Mouse (Mus musculus) embryo, embryonic 10 days (tissue): ENCODE results near the gene Zfp882.
"Not testable (repeated sequence)": the region's sequence is repeated elsewhere in the genome, so short reads cannot be mapped to it uniquely, and the experiment has no call there.

Experiments used
- DNase-seq: peaks from one replicate; pipeline ENCODE4 v3.0.0-alpha.2; 2015; ENCODE audit warnings: low spot score

Zfp882 gene

DNA sequence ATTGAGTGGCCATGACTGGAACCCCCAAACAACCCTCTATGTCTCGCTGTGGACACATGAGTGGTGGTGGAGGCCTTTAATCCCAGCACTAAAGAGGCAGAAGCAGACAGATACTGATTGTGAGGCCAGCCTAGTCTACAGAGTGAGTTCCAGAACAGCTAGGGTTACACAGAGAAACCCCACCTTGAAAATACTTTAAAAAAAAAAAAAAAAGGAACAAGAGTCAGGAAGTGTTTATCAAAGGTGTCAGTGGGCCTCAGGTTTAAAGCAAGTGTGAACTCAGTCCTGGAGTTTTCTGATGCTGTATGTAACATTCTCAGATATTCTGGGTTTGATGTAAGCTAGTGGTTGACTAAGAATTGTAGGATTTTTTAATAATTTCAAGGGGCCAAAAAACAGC is 44.1 kb downstream of the Zfp882 start:
- no peak for DNase-seq

DNA sequence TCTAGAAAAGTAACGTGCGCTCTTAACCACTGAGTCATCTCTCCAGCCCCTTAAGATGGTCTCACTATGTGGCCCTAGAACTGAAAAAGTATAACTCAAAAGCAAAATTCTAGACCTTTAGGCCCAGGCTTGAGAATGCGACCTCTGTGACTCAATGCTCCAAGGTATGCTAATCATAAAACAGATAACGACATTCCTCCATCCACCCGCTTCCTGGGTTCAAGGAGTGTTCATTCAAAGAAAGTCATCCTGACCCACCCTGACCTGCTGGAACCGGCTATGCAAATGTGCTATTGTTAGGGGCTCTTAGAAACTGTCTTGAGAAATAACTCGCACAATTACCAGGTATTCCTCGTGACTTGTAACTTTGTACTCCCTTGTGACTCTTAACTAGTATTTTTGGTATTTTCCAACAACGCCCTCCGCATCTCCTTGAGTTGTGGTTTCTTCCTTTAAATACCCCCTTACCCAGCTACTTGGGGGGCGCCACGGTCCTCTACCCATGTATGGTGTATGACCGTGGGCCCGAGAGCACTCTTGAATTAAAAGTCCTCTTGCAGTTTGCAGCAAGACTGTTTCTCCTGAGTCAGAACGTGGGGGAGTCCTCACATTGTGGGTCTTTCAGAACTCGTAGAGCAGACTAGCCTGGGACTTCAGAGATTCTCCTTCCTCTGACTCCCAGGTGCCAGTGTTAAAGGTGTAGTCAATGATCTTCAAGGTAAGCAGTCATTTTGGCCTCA is 44.7 kb downstream of the Zfp882 start:
- not testable (repeated sequence) for DNase-seq

DNA sequence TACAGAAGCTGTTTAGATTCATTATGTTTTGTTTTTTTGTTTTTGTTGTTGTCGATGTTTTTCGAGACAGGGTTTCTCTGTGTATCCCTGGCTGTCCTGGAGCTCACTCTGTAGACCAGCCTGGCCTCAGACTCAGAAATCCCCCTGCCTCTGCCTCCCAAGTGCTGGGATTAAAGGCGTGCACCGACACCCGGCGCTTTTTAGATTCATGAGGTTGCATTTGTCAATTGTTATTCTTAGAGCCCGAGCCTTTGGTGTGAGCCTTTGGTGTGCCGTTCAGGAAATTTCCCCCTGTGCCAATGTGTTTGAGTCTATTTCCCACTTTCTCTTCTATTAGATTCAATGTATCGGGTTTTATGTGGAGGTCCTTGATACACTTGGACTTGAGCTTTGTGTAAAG is 46.3 kb downstream of the Zfp882 start:
- DNase-seq, result no peak

DNA sequence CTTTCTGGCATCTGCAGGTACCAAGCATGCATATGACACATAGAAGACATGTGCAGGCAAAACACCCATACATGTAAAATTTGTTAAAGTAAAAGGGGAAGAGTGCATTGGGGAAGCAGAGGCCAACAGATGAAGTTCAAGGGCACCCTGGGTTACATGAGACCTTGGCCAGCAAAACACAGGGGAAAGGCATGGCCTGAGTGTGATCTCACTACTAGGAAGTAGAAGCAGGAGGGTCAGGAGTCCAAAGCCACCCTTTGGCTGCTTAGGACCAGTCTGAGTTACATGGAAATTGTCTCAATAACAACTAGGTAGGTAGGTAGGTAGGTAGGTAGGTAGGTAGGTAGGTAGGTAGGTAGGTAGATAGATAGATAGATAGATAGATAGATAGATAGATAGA is 52.1 kb downstream of the Zfp882 start:
- DNase-seq, result no peak

DNA sequence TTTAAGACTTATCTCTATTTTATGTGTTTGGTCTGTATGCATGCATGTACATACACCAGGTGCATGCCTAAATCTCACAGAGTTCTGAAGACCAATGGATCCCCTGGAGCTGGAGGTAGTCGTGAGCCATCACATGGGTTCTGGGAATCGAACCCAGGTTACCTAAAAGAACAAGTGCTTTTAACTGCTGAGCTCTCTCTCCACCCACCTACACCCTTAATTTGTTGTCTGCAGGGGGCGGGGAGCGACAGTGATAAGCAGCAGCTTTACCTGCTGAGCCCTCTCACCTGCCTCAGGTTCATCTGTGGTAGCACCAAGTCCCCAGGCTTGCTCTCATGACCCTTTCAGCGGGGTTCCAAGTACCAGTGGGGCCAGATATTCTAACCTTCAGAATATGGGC is 53.4 kb downstream of the Zfp882 start:
- no peak for DNase-seq

DNA sequence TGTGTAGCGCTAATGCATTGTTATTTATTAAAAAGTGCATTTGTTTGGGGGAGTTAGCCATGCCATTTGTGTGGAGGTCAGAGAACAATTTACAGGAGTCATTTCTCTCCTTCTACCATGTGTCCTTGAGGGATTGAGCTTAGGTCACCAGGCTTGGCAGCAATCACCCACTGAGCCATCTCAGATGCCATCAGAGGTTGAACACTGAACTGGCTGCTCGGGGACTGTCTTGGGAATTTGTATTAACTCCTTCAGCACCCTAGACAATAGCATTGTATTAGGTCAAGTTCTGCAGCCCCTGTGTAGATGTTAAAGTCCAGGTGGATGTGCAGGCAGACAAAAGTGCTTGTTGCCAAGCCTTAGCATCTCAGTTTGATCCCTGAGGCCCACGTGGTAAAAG is 55.6 kb downstream of the Zfp882 start:
- DNase-seq, result no peak

DNA sequence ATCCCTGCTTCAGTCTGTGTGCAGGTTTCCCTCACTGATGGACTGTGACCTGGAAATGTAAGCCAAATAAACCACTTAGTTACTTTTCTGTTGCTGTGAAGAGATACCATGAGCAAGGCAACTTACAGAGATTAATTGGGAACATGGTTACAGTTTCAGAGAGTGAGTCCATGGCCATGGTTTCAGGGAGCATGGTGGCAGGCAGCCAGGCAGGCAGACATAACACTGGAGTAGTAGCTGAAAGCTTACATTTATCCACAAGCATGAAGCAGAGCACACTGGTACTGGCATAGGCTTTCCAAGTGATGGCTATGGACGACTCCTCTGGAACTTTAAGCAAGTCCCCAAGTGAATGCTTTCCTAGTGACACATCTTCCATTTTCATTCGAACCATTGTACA is 56.8 kb downstream of the Zfp882 start:
- DNase-seq, result no peak
